Mouse (Mus musculus) MEL (cell line): ENCODE measurements around the gene Mettl27. TPM values are rescaled to one million over a fixed set of nuclear protein-coding genes. Genes with fewer than 3 reads are reported as not detected.

Experiments
- DNase-seq: peaks from one replicate; pipeline ENCODE4 v3.0.0; 2011; ENCODE audit warnings: low read depth, low spot score
- H3K27ac ChIP-seq: 2 replicates; pipeline ENCODE4 v1.5.1; 2012; ENCODE audit warnings: low read depth, mild to moderate bottlenecking, control low read depth, low read length, moderate library complexity; ENCODE audit not compliant: control insufficient read depth
- H3K27me3 ChIP-seq, 2 experiments: fragments of 150-350 bp in 1 of 2; sonication (generic) in 1 of 2; 2 replicates each; pipeline ENCODE4 v1.6.1; 2012; ENCODE audit warnings: low read length in 2 of 2, mild to moderate bottlenecking in 2 of 2, improper control_type of control experiment in 1 of 2, moderate library complexity in 1 of 2; ENCODE audit not compliant: insufficient read depth in 2 of 2, control insufficient read depth in 1 of 2
- H3K36me3 ChIP-seq, 2 experiments: 2 replicates each; pipeline ENCODE4 v1.6.1; 2012 to 2014; ENCODE audit warnings: low read length in 2 of 2, improper control_type of control experiment in 1 of 2, inconsistent platforms in 1 of 2, mild to moderate bottlenecking in 1 of 2; ENCODE audit not compliant: insufficient read depth in 2 of 2, control insufficient read depth in 1 of 2
- H3K4me1 ChIP-seq, 2 experiments: fragments of 150-350 bp in 1 of 2; sonication (generic) in 1 of 2; 2 replicates each; pipeline ENCODE4 v1.6.1; 2012; ENCODE audit warnings: low read length in 2 of 2, improper control_type of control experiment in 1 of 2, mild to moderate bottlenecking in 1 of 2; ENCODE audit not compliant: insufficient read depth in 2 of 2, control insufficient read depth in 1 of 2
- H3K4me3 ChIP-seq, 2 experiments: fragments of 150-350 bp in 1 of 2; sonication (generic) in 1 of 2; 2 replicates each; pipeline ENCODE4 v1.5.1; 2012; ENCODE audit warnings: low read depth in 2 of 2, low read length in 2 of 2, mild to moderate bottlenecking in 2 of 2, moderate library complexity in 2 of 2, control low read depth in 1 of 2, improper control_type of control experiment in 1 of 2; ENCODE audit not compliant: control insufficient read depth in 1 of 2, insufficient read depth in 1 of 2
- H3K79me2 ChIP-seq: 2 replicates; pipeline ENCODE4 v1.6.1; 2012; ENCODE audit warnings: mild to moderate bottlenecking, low read length, moderate library complexity; ENCODE audit not compliant: control insufficient read depth, poor library complexity, insufficient read depth
- H3K9ac ChIP-seq: 2 replicates; pipeline ENCODE4 v1.6.1; 2012; ENCODE audit warnings: low read depth, mild to moderate bottlenecking, control low read depth, low read length, moderate library complexity; ENCODE audit not compliant: control insufficient read depth, poor library complexity, severe bottlenecking
- H3K9me3 ChIP-seq: fragments of 150-350 bp; sonication (generic); replicated peaks from 2 replicates; pipeline ENCODE4 v1.6.1; 2012; ENCODE audit warnings: mild to moderate bottlenecking, low read length, improper control_type of control experiment, moderate library complexity; ENCODE audit not compliant: insufficient read depth
- CTCF ChIP-seq, 3 experiments: IDR thresholded peaks in 2 of 3; conservative IDR thresholded peaks in 1 of 3; 2 replicates each; pipeline ENCODE4 v1.5.1; 2011 to 2012; ENCODE audit warnings: low read length in 3 of 3, low read depth in 2 of 3, mild to moderate bottlenecking in 2 of 3, improper control_type of control experiment in 1 of 3, inconsistent platforms in 1 of 3, mixed read lengths in 1 of 3, moderate library complexity in 1 of 3; ENCODE audit not compliant: control insufficient read depth in 1 of 3, insufficient read depth in 1 of 3, poor library complexity in 1 of 3, severe bottlenecking in 1 of 3
- EP300 ChIP-seq, 2 experiments: IDR thresholded peaks; 2 replicates each; pipeline ENCODE4 v1.6.1; 2011; ENCODE audit warnings: improper control_type of control experiment in 2 of 2, low read length in 2 of 2, low read depth in 1 of 2, mild to moderate bottlenecking in 1 of 2
- GABPA ChIP-seq: IDR thresholded peaks from 2 replicates; pipeline ENCODE4 v1.6.1; 2012; ENCODE audit warnings: low read depth, mild to moderate bottlenecking, inconsistent platforms, low read length, improper control_type of control experiment, moderate library complexity
- GATA1 ChIP-seq: IDR thresholded peaks from 2 replicates; pipeline ENCODE4 v1.6.1; 2011; ENCODE audit warnings: low read depth, low read length, improper control_type of control experiment
- KAT2A ChIP-seq: conservative IDR thresholded peaks from 2 replicates; pipeline ENCODE4 v1.6.1; 2012; ENCODE audit warnings: low read depth, low read length, improper control_type of control experiment, inconsistent platforms
- MAFK ChIP-seq: IDR thresholded peaks from 2 replicates; pipeline ENCODE4 v1.6.1; 2011; ENCODE audit warnings: low read depth, mild to moderate bottlenecking, low read length, improper control_type of control experiment, borderline replicate concordance
- MAX ChIP-seq: IDR thresholded peaks from 2 replicates; pipeline ENCODE4 v1.6.1; 2011; ENCODE audit warnings: low read length, improper control_type of control experiment
- MEF2A ChIP-seq: IDR thresholded peaks from 2 replicates; pipeline ENCODE4 v1.6.1; 2014; ENCODE audit warnings: low read depth, mild to moderate bottlenecking, inconsistent platforms, low read length, improper control_type of control experiment; ENCODE audit not compliant: poor library complexity, insufficient replicate concordance, severe bottlenecking; ENCODE audit errors: extremely low read depth
- MYB ChIP-seq: IDR thresholded peaks from 2 replicates; pipeline ENCODE4 v1.6.1; 2011; ENCODE audit warnings: mild to moderate bottlenecking, low read depth, low read length, improper control_type of control experiment
- NRF1 ChIP-seq: IDR thresholded peaks from 2 replicates; pipeline ENCODE4 v1.6.1; 2014; ENCODE audit warnings: low read depth, mild to moderate bottlenecking, inconsistent platforms, low read length, improper control_type of control experiment, moderate library complexity; ENCODE audit not compliant: poor library complexity, insufficient read depth, severe bottlenecking
- POLR2A ChIP-seq, 2 experiments: IDR thresholded peaks; 2 replicates each; pipeline ENCODE4 v1.6.1; 2011 to 2012; ENCODE audit warnings: low read length in 2 of 2, mild to moderate bottlenecking in 2 of 2, control low read depth in 1 of 2, improper control_type of control experiment in 1 of 2, low read depth in 1 of 2, moderate library complexity in 1 of 2; ENCODE audit not compliant: control insufficient read depth in 1 of 2, insufficient read depth in 1 of 2, poor library complexity in 1 of 2
- RAD21 ChIP-seq: IDR thresholded peaks from 2 replicates; pipeline ENCODE4 v1.6.1; 2011; ENCODE audit warnings: mild to moderate bottlenecking, low read depth, low read length, improper control_type of control experiment
- RCOR1 ChIP-seq: IDR thresholded peaks from 2 replicates; pipeline ENCODE4 v1.6.1; 2012; ENCODE audit warnings: low read depth, mild to moderate bottlenecking, inconsistent platforms, low read length, improper control_type of control experiment
- SIN3A ChIP-seq: IDR thresholded peaks from 2 replicates; pipeline ENCODE4 v1.6.1; 2012; ENCODE audit warnings: low read length, improper control_type of control experiment, inconsistent platforms
- SMC3 ChIP-seq: IDR thresholded peaks from 2 replicates; pipeline ENCODE4 v1.6.1; 2011; ENCODE audit warnings: low read depth, low read length, improper control_type of control experiment
- TCF12 ChIP-seq: IDR thresholded peaks from 2 replicates; pipeline ENCODE4 v1.6.1; 2014; ENCODE audit warnings: low read depth, mild to moderate bottlenecking, inconsistent platforms, low read length, improper control_type of control experiment, moderate library complexity
- USF2 ChIP-seq, 2 experiments: IDR thresholded peaks; 2 replicates each; pipeline ENCODE4 v1.6.1; 2011 to 2012; ENCODE audit warnings: improper control_type of control experiment in 2 of 2, low read length in 2 of 2, borderline replicate concordance in 1 of 2, inconsistent platforms in 1 of 2, low read depth in 1 of 2, mild to moderate bottlenecking in 1 of 2; ENCODE audit not compliant: insufficient read depth in 1 of 2
- ZMIZ1 ChIP-seq: IDR thresholded peaks from 2 replicates; pipeline ENCODE4 v1.6.1; 2012; ENCODE audit warnings: low read depth, mild to moderate bottlenecking, inconsistent platforms, low read length, improper control_type of control experiment, moderate library complexity
- ZNF384 ChIP-seq: IDR thresholded peaks from 2 replicates; pipeline ENCODE4 v1.6.1; 2012; ENCODE audit warnings: low read depth, mild to moderate bottlenecking, inconsistent platforms, low read length, improper control_type of control experiment
- polyA plus RNA-seq, 2 experiments: library from polyadenylated mRNA; stranded (reverse) in 1 of 2; unstranded in 1 of 2; fragments of >175 nt in 1 of 2; fragments of >200 nt in 1 of 2; gene quantifications; 2 replicates each; pipeline versions ENCODE4 v1.2.1 to v1.2.4; 2012; ENCODE audit warnings: low replicate concordance in 2 of 2, low read depth in 1 of 2; ENCODE audit not compliant: insufficient read length in 2 of 2, insufficient read depth in 1 of 2, missing spikeins in 1 of 2
- total RNA-seq: library from RNA; depleted of rRNA; stranded (reverse); fragments of 300-350 nt; gene quantifications from 2 replicates; pipeline ENCODE4 v1.2.3, GENCODE M21; 2012

The Mettl27 gene
- total and polyA plus RNA-seq, 3 experiments, result 0.96 to 3.1 TPM; not detected in 1

GRCm38 (mm10) chr5:134921106-134921505 lies 11.1 kb upstream of the Mettl27 start (continued):
- no peak for TF ChIP-seq GABPA

DNA sequence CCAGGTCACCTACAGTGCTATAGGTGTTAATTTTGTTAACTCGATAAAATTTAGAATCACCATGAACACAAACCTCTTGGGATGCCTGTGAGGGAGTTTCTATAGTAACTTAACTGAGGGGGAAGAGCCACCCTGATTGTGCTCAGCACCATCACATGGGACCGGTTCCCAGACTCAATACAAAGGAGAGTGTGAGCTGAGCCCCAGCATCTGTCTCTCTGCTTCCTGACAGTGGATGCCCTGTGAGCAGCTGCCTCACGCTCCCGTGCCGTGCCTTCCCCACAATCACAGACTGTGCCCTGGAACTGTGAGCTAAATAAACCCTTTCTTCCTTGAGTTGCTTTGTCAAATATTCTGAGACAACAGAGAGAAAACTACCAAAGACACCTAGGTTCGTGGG lies 9.0 kb upstream of the Mettl27 start:
- H3K36me3 ChIP-seq, result peaks cover 0 to 27% of the 10 kb centered on the region in 2 experiments; a peak in 2 of 4 replicates
- no peak overlapping the region for H3K27ac ChIP-seq
- TF ChIP-seq USF2 (IDR thresholded peaks at IDR 0.05; ENCODE audit: borderline replicate concordance in 1 of 2, insufficient read depth in 1 of 2, low read depth in 1 of 2, low read length in 2 of 2) (no peak), GATA1 (no peak), ZMIZ1 (no peak), SIN3A (no peak), SMC3 (no peak), RAD21 (no peak), EP300 (IDR thresholded peaks at IDR 0.05; ENCODE audit: low read depth in 1 of 2, low read length in 2 of 2) (no peak), CTCF (IDR thresholded peaks at IDR 0.05 in 2 of 3, conservative IDR thresholded peaks at IDR 0.05 in 1 of 3; ENCODE audit: control insufficient read depth in 1 of 3, insufficient read depth in 1 of 3, low read depth in 2 of 3, low read length in 3 of 3, poor library complexity in 1 of 3, severe bottlenecking in 1 of 3) (no peak), KAT2A (no peak), ZNF384 (no peak), POLR2A (IDR thresholded peaks at IDR 0.05; ENCODE audit: control insufficient read depth in 1 of 2, insufficient read depth in 1 of 2, low read depth in 1 of 2, low read length in 2 of 2, poor library complexity in 1 of 2) (no peak), MYB (no peak), NRF1 (no peak), MAX (no peak), TCF12 (no peak), MAFK (no peak), RCOR1 (no peak)
- H3K9me3 ChIP-seq, result no peaks in the 10 kb centered on the region
- no peak for DNase-seq
- H3K79me2 ChIP-seq, result no peaks in the 10 kb centered on the region
- no peak overlapping the region for H3K4me3 ChIP-seq
- no peak overlapping the region for H3K9ac ChIP-seq
- peaks cover 12 to 35% of the 10 kb centered on the region in 2 experiments for H3K4me1 ChIP-seq
- H3K27me3 ChIP-seq, result peaks cover 0 to 8% of the 10 kb centered on the region in 2 experiments; a peak in 3 of 4 replicates

GRCm38 (mm10) chr5:134926726-134927125 lies 5.4 kb upstream of the Mettl27 start:
- H3K27me3 ChIP-seq, result peaks cover 1 to 11% of the 10 kb centered on the region in 2 experiments
- H3K79me2 ChIP-seq, result no peaks in the 10 kb centered on the region

More at GRCm38 (mm10) chr5:134926726-134927125, 5.4 kb upstream of the Mettl27 start:
- H3K4me3 ChIP-seq, result no peak overlapping the region
- no peak overlapping the region for H3K9ac ChIP-seq
- H3K4me1 ChIP-seq, result 0 out of 4 replicates have a peak, but pooled peaks cover 0 to under 1% of the 10 kb centered on the region in 2 experiments
- no peak for TF ChIP-seq MEF2A
- no peaks in the 10 kb centered on the region for H3K36me3 ChIP-seq
- H3K27ac ChIP-seq, result no peak overlapping the region
- no peaks in the 10 kb centered on the region for H3K9me3 ChIP-seq
- DNase-seq, result no peak
